Mouse (Mus musculus): ENCODE measurements around the gene Dupd1. TPM values are rescaled to one million over a fixed set of nuclear protein-coding genes. Genes with fewer than 3 reads are reported as not detected.
A peak's percentile ranks its signal among the peaks of the same experiment; 100 is the strongest.

The Dupd1 gene
- polyA plus RNA-seq, 1 experiment from 2014 or later, result not detected

GRCm38 (mm10) chr14:21662465-21663142, 51.8 kb downstream of the Dupd1 start:
- ATAC-seq (ENCODE audit: insufficient read depth, low FRiP score, low read depth), result peak; percentile 58; the same call in 1 of the 2 replicates
- Histone ChIP-seq H3K9ac (no peak overlapping the region), H3K4me3 (replicated peaks) (no peak overlapping the region), H3K36me3 (peaks cover 31% of the 10 kb centered on the region), H3K9me3 (no peaks in the 10 kb centered on the region), H3K27ac (no peak overlapping the region), H3K4me1 (0 out of 2 replicates have a peak, but pooled peaks cover 5% of the 10 kb centered on the region), H3K27me3 (replicated peaks) (no peaks in the 10 kb centered on the region), H3K4me2 (no peak overlapping the region)
- WGBS, result 65% methylated on average over 8 of the region's 8 CpGs

GRCm38 (mm10) chr14:21659652-21660051, 54.7 kb downstream of the Dupd1 start:
- Histone ChIP-seq H3K4me1 (0 out of 2 replicates have a peak, but pooled peaks cover 5% of the 10 kb centered on the region), H3K9me3 (no peaks in the 10 kb centered on the region), H3K9ac (no peak overlapping the region), H3K36me3 (peaks cover 22% of the 10 kb centered on the region), H3K4me3 (replicated peaks) (no peak overlapping the region), H3K27me3 (replicated peaks) (no peaks in the 10 kb centered on the region), H3K4me2 (no peak overlapping the region), H3K27ac (no peak overlapping the region)
- ATAC-seq (ENCODE audit: insufficient read depth, low FRiP score, low read depth), result no peak; the same call in 1 of the 2 replicates
- WGBS, result 29% methylated on average over 5 of the region's 5 CpGs

GRCm38 (mm10) chr14:21659155-21659554, 55.2 kb downstream of the Dupd1 start:
- Histone ChIP-seq H3K9me3 (no peaks in the 10 kb centered on the region), H3K27ac (no peak overlapping the region), H3K4me3 (replicated peaks) (no peak overlapping the region), H3K9ac (no peak overlapping the region), H3K36me3 (peaks cover 19% of the 10 kb centered on the region; the same call in 1 of the 2 replicates), H3K4me1 (0 out of 2 replicates have a peak, but pooled peaks cover 5% of the 10 kb centered on the region), H3K27me3 (replicated peaks) (no peaks in the 10 kb centered on the region), H3K4me2 (no peak overlapping the region)
- no peak for ATAC-seq (ENCODE audit: insufficient read depth, low FRiP score, low read depth)
- WGBS, result 66% methylated on average over 13 of the region's 13 CpGs

- H3K4me2 ChIP-seq, result no peak overlapping the region
Measured at GRCm38 (mm10) chr14:21653813-21654212, 60.6 kb downstream of the Dupd1 start.

GRCm38 (mm10) chr14:21640806-21641435, 73.5 kb downstream of the Dupd1 start:
- Histone ChIP-seq H3K4me1 (no peaks in the 10 kb centered on the region), H3K27me3 (replicated peaks) (no peaks in the 10 kb centered on the region), H3K27ac (no peak overlapping the region), H3K9ac (no peak overlapping the region), H3K36me3 (peaks cover 14% of the 10 kb centered on the region), H3K9me3 (no peaks in the 10 kb centered on the region), H3K4me2 (no peak overlapping the region), H3K4me3 (replicated peaks) (no peak overlapping the region)
- WGBS, result 80% methylated on average over 4 of the region's 4 CpGs
- ATAC-seq (ENCODE audit: insufficient read depth, low FRiP score, low read depth), result no peak

More at GRCm38 (mm10) chr14:21653813-21654212, 60.6 kb downstream of the Dupd1 start:
- Histone ChIP-seq H3K4me3 (replicated peaks) (no peak overlapping the region), H3K4me1 (0 out of 2 replicates have a peak, but pooled peaks cover 4% of the 10 kb centered on the region), H3K27ac (no peak overlapping the region), H3K9ac (no peak overlapping the region), H3K27me3 (replicated peaks) (no peaks in the 10 kb centered on the region), H3K36me3 (no peaks in the 10 kb centered on the region), H3K9me3 (no peaks in the 10 kb centered on the region)
- 42% methylated on average over 2 of the region's 2 CpGs for WGBS
- no peak for ATAC-seq (ENCODE audit: insufficient read depth, low FRiP score, low read depth)

GRCm38 (mm10) chr14:21636548-21636947, 77.8 kb downstream of the Dupd1 start:
- no peaks in the 10 kb centered on the region for H3K9me3 ChIP-seq
- ATAC-seq (ENCODE audit: insufficient read depth, low FRiP score, low read depth), result no peak
- 77% methylated on average over 6 of the region's 6 CpGs for WGBS
- H3K4me1 ChIP-seq, result no peaks in the 10 kb centered on the region
- H3K36me3 ChIP-seq, result peaks cover 16% of the 10 kb centered on the region
- H3K9ac ChIP-seq, result no peak overlapping the region
- H3K27me3 ChIP-seq (replicated peaks), result no peaks in the 10 kb centered on the region
- H3K4me2 ChIP-seq, result no peak overlapping the region
- no peak overlapping the region for H3K27ac ChIP-seq
- no peak overlapping the region for H3K4me3 ChIP-seq (replicated peaks)

- no peak overlapping the region for H3K9ac ChIP-seq
- peaks cover 7% of the 10 kb centered on the region for H3K36me3 ChIP-seq
- no peaks in the 10 kb centered on the region for H3K4me1 ChIP-seq
- H3K9me3 ChIP-seq, result no peaks in the 10 kb centered on the region
- no peak for ATAC-seq (ENCODE audit: insufficient read depth, low FRiP score, low read depth)
- no peak overlapping the region for H3K4me2 ChIP-seq
- no peak overlapping the region for H3K4me3 ChIP-seq (replicated peaks)
- no peaks in the 10 kb centered on the region for H3K27me3 ChIP-seq (replicated peaks)
- H3K27ac ChIP-seq, result no peak overlapping the region; the same call in 1 of the 2 replicates
- 35% methylated on average over 5 of the region's 5 CpGs for WGBS
Measured at GRCm38 (mm10) chr14:21631665-21632200, 82.6 kb downstream of the Dupd1 start.

Other genes with a start within 250 kb of the Dupd1 start
- 12.5 and 18.3 TPM in 2 replicates for gene Kat6b, start 233.1 kb downstream of the Dupd1 start, polyA plus RNA-seq (2015; fragmentation: Nextera tagmentation; extraction: Ambion mirVana)
- 11.1 and 12.0 TPM in 2 replicates for gene Samd8, start 36.0 kb upstream of the Dupd1 start, polyA plus RNA-seq (2015; fragmentation: Nextera tagmentation; extraction: Ambion mirVana)
- not detected in 2 replicates for gene Dusp13, start 36.6 kb upstream of the Dupd1 start, polyA plus RNA-seq (2015; fragmentation: Nextera tagmentation; extraction: Ambion mirVana)
- 264 and 310 TPM in 2 replicates for gene Vdac2, start 110.7 kb upstream of the Dupd1 start, polyA plus RNA-seq (2015; fragmentation: Nextera tagmentation; extraction: Ambion mirVana)
- 42.2 and 48.1 TPM in 2 replicates for gene Comtd1, start 134.4 kb upstream of the Dupd1 start, polyA plus RNA-seq (2015; fragmentation: Nextera tagmentation; extraction: Ambion mirVana)